Mouse (Mus musculus) thymus, adult 2 months (tissue): ENCODE measurements at regions not wholly inside any gene's neighbourhood (a gene's known extent, or its start where the extent isn't known, plus 50 kb on each side); places are given as distances from the start of the nearest gene placed in this dataset.

Source experiments
- DNase-seq: peaks from one replicate; pipeline ENCODE4 v3.0.0; 2021
- H3K27ac ChIP-seq: fragments of 200-500 bp; 2 replicates; pipeline ENCODE4 v1.5.1; 2012; ENCODE audit warnings: low read length, control low read depth; ENCODE audit not compliant: control insufficient read depth, insufficient read depth
- H3K27me3 ChIP-seq: fragments of 200-500 bp; 2 replicates; pipeline ENCODE4 v1.6.1; 2012; ENCODE audit warnings: mild to moderate bottlenecking, low read length, moderate library complexity, mixed read lengths; ENCODE audit not compliant: control insufficient read depth, insufficient read depth
- H3K36me3 ChIP-seq: fragments of 200-500 bp; 2 replicates; pipeline ENCODE4 v1.6.1; 2012; ENCODE audit warnings: mild to moderate bottlenecking, low read length, moderate library complexity; ENCODE audit not compliant: control insufficient read depth, insufficient read depth
- H3K4me1 ChIP-seq: fragments of 200-500 bp; replicated peaks from 2 replicates; pipeline ENCODE4 v1.6.1; 2012; ENCODE audit warnings: low read length; ENCODE audit not compliant: control insufficient read depth, insufficient read depth
- H3K4me3 ChIP-seq: fragments of 200-500 bp; 2 replicates; pipeline ENCODE4 v1.5.1; 2012; ENCODE audit warnings: mild to moderate bottlenecking, low read length, control low read depth, moderate library complexity; ENCODE audit not compliant: control insufficient read depth, insufficient read depth
- CTCF ChIP-seq: fragments of 200-500 bp; IDR thresholded peaks from 2 replicates; pipeline ENCODE4 v1.5.1; 2012; ENCODE audit warnings: mild to moderate bottlenecking, control low read depth, low read length, moderate library complexity, borderline replicate concordance; ENCODE audit not compliant: control insufficient read depth, poor library complexity, insufficient read depth; ENCODE audit errors: extremely low read depth
- POLR2A ChIP-seq: fragments of 200-500 bp; IDR thresholded peaks from 2 replicates; pipeline ENCODE4 v1.6.1; 2012; ENCODE audit warnings: mild to moderate bottlenecking, low read length, control low read depth, moderate library complexity; ENCODE audit not compliant: control insufficient read depth, poor library complexity, insufficient read depth; ENCODE audit errors: extremely low read depth
- WGBS: fragments of 180-500 bp; shearing (Covaris S2); methylation state at CpG from one replicate; pipeline ENCODE4 v1.1.7; 2018; 5-methylcytosine and 5-hydroxymethylcytosine counted together

GRCm38 (mm10) chr6:100421706-100422578 is 134.7 kb upstream of the Rybp start:
- TF ChIP-seq CTCF, result no peak
- TF ChIP-seq POLR2A, result no peak
- no peaks in the 10 kb centered on the region for H3K27me3 ChIP-seq
- 85% methylated on average over 24 of the region's 24 CpGs for WGBS
- no peaks in the 10 kb centered on the region for H3K4me1 ChIP-seq
- no peaks in the 10 kb centered on the region for H3K36me3 ChIP-seq
- H3K4me3 ChIP-seq, result no peak overlapping the region
- no peak for DNase-seq
- H3K27ac ChIP-seq, result no peak overlapping the region

- no peak for DNase-seq
- Histone ChIP-seq H3K36me3 (no peaks in the 10 kb centered on the region), H3K4me1 (peaks cover 11% of the 10 kb centered on the region), H3K27ac (no peak overlapping the region), H3K4me3 (no peak overlapping the region), H3K27me3 (no peaks in the 10 kb centered on the region)
- WGBS, result 85% methylated on average over 3 of the region's 3 CpGs
- TF ChIP-seq POLR2A (no peak), CTCF (no peak)
These were observed 133.3 kb upstream of the Rybp start for GRCm38 (mm10) chr6:100420602-100421001.

GRCm38 (mm10) chr6:100419782-100420540 is 132.7 kb upstream of the Rybp start:
- Histone ChIP-seq H3K4me3 (no peak overlapping the region), H3K36me3 (no peaks in the 10 kb centered on the region), H3K4me1 (peaks cover 17% of the 10 kb centered on the region), H3K27me3 (no peaks in the 10 kb centered on the region), H3K27ac (no peak overlapping the region)
- no peak for DNase-seq
- no peak for TF ChIP-seq CTCF
- no peak for TF ChIP-seq POLR2A
- 91% methylated on average over 7 of the region's 7 CpGs for whole genome bisulfite sequencing

GRCm38 (mm10) chr6:100416046-100416445 is 128.8 kb upstream of the Rybp start:
- Histone ChIP-seq H3K27me3 (no peaks in the 10 kb centered on the region), H3K27ac (no peak overlapping the region), H3K36me3 (no peaks in the 10 kb centered on the region), H3K4me3 (no peak overlapping the region), H3K4me1 (peaks cover 17% of the 10 kb centered on the region)
- no peak for DNase-seq
- WGBS, result 34% methylated on average over 8 of the region's 8 CpGs
- TF ChIP-seq POLR2A (no peak), CTCF (no peak)

- DNase-seq, result no peak
- WGBS, result 56% methylated on average over 7 of the region's 7 CpGs
- TF ChIP-seq CTCF, result no peak
- TF ChIP-seq POLR2A, result no peak
These were observed 128.2 kb upstream of the Rybp start for GRCm38 (mm10) chr6:100415514-100415913.

DNA sequence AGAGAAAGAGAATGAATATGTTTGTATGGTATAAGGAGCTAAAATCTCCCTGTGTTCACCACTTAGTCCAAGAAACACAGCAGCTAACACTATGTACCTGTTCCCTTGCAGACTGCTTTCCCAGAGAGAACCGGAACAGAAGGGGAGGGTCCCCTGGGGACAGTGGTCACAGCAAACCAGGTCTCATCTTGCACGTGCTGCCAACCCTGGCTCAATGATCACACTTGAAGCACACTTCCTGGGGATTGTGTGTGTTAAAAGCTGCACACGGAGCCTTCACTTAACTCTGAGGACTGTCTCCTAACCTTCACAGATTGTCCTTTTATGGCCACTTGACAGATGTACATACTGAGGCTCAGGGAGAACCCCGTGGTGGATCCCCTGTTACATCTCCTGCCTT is 127.6 kb upstream of the Rybp start:
- no peak overlapping the region for H3K4me3 ChIP-seq
- WGBS, result 49% methylated on average over 4 of the region's 4 CpGs
- no peak overlapping the region for H3K27ac ChIP-seq
- DNase-seq, result no peak
- TF ChIP-seq CTCF, result no peak
- no peak for TF ChIP-seq POLR2A
- H3K27me3 ChIP-seq, result no peaks in the 10 kb centered on the region
- H3K36me3 ChIP-seq, result no peaks in the 10 kb centered on the region
- H3K4me1 ChIP-seq, result peaks cover 17% of the 10 kb centered on the region

More at GRCm38 (mm10) chr6:100415514-100415913, 128.2 kb upstream of the Rybp start:
- no peaks in the 10 kb centered on the region for H3K27me3 ChIP-seq
- H3K27ac ChIP-seq, result no peak overlapping the region
- peaks cover 17% of the 10 kb centered on the region for H3K4me1 ChIP-seq
- H3K4me3 ChIP-seq, result no peak overlapping the region
- no peaks in the 10 kb centered on the region for H3K36me3 ChIP-seq
